Mouse (Mus musculus): ENCODE results near the gene Rnf223. TPM values are rescaled to one million over a fixed set of nuclear protein-coding genes. Genes with fewer than 3 reads are reported as not detected.
A peak's percentile ranks its signal among the peaks of the same experiment; 100 is the strongest.

Gene Rnf223
- total RNA-seq (2021) = under 1 TPM; 0.09 to 0.15 TPM
- long read RNA-seq, experiment 1 = 0 reads
- long read RNA-seq, experiment 2 = 0 reads

DNA sequence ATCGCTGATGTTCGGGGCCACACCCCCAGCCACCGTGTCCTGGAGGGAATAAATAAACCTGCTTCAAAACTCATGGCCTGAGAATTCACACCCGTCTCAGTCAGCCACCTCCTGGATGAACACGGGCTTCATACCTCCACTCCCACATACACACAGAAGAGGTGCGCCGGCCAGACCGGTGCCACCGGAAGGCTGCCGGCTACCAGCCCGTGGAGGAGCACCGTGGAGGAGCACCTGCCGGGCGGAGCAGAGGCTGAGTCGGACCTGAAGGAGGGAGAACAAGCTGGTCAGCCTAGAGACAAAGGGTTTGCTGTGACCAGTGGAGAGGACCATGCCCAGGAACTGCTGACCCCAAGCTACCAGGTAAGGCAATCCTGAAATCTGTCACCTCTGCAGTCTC, at the start of gene Rnf223:
Gene Rnf223 (plus strand): TSS at position 78 of the 400 bp plus-strand sequence.
- no peak for DNase-seq

DNA sequence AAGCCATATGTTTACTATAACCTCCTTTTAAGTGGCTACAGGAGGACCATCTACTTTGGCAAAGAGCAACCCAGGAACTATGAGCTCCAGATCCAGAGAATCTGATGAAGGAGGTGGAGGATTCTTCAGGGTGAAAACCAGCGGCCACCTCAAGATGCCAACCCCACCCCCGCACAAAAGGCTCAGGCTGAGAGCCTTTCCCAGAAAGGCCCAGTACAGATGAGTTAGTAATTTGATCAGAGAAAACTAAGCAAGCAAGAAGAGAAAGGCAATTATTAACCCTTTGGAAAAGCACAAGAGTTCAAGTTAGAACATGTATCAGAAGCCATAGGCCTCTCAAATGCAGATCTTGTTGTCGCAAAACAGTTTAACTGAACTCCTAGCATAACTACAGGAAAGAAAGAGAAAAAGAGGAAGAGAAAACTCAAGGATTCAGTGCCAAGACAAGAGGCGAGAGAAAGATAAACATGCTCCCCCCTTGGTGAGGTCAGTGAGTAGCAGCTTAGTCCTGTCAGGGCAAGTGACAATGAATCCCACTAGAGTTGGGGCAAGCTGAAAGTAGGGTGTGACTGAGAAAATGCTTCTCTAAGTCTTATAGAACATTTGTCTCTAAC, 47.6 kb upstream of the Rnf223 start:
- DNase-seq = no peak

DNA sequence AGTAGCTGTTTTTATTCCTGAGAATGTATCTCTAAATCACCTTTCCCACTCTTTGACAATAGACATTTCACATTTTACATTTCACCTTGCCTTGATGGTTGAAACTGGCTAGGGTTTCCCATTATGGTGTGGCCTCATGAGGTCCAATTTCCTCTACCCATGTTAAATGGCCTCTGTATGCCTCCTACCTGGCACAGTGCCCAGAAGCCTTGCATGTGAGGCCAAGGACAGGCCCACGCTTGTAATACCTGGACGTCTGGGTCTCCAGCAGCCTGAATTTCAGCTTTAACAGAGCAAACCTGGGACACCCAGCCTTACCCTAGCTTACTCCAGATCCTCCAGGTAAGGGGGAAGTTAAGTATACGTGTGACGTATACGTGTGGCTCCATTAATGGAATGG, 47.0 kb upstream of the Rnf223 start:
- peak; percentile 60 for DNase-seq

DNA sequence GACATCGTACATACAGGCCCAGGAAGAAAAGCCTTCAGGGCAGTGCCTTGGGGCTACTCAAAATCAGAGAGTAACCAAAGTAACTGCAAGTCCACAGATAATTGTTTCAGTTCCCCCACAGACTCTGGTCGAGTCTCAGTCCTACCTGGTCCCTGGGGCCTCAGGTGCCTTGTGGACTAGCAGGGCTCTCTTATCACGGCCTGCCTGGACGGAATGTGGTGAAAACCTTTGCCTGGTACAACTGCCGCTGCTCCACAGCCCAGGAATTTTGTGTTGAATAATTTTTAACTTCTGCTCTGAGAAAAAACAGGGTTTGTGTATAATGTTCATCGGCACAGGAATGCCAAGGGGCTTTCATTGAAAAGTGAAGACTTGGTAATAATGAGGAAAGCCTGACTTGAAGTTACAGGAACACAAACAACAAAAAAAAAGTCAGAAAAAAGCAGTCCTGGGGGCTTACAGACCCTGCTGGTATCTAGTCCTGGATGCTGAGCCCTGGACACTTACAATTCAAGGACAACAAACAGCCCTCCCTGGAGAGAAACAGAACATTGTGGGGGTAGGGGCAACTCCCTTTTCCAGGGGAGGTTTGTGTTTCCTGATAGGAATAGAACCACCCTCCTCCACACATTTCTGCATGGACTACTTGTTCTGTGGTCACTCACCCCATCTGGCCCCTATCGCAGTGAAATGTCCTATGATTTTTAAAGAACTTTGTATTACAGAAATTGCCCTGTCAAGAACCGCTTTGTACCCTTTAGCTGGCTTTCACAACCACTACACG, 46.0 kb upstream of the Rnf223 start:
- no peak for DNase-seq

DNA sequence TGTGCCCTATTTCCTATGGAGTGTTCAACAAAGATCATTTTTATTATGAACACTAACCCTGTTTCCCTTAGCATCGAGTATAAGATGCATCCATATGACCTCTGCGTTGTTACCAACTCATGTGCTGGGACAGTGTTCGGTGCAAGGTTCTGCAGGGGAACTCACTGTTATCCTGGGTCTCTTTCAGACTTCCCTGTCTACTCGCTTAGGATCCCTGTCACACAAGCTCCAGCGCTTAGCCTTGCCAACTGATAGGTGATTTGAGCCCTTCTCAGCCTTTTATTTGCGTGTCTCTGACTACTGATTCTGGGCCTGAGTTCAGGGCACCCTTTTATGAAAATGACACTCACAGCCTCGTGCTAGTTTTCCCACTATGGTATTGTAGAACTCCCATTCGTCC, 45.1 kb upstream of the Rnf223 start:
- DNase-seq = no peak

DNA sequence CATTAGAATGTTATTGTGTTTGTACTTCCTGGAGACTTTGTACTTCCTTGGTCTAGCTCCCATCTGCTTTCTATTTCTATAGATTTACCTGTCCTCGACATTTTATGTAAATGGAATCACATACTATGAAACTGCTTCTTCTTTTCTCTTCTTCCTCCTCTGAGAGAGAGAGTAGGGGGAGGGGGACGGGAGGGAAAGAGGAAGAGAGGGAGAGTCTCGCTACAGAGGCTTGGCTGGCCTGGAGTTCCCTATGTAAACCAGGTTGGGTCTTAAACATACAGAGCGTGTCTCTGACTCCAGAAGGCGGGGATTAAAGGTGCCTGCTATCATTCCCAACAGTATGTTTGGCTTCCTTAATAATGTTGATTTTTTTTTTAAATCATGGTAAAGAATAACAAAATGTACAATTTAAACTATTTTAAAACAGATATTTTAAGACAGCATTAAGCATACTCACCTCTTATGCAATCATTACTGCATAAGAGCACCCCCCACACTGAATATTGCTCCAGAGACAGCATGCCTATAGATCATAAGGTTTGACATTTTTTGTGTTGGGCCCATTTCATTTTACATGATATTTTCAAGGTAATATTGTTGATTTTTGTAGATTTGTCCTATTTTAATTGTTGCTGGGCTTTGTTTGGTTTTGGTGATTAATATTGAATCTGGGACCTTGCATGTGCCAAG, 42.8 kb upstream of the Rnf223 start:
- DNase-seq = no peak

DNA sequence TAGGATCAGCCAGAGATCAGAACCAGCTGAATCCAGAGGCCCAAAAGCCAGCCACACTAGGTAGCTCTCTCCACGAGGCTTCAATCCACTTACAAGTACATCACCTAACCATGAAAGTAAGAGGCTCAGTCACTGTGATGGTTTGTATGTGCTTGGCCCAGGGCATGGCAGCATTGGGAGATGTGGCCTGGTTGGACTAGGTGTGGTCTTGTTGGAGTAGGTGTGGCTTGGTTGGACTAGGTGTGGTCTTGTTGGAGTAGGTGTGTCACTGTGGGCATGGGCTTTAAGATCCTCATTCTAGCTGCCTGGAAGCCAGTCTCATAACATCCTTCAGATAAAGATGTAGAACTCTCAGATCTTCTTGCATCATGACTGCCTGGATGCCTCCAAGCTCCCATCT, 39.1 kb upstream of the Rnf223 start:
- no peak for DNase-seq

DNA sequence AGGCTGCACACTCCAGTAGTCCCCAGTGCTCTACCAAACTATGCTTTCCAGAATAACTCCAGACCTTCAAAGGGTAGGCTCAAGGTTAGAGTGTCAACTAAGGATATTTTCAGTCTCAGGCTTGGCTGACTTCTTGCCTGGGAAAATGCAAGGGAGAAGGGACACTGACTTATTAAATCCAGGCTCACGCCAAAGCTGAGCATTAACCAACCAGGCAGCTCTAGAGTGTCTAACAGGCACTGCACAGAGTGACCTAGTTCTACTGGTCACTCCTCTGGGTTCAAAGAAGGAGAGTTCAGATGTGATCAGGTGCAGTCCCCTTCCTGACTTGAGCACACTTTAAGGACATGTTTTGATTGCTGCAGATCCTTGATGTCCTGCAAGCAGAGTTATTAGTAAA, 37.5 kb upstream of the Rnf223 start:
- DNase-seq = no peak

DNA sequence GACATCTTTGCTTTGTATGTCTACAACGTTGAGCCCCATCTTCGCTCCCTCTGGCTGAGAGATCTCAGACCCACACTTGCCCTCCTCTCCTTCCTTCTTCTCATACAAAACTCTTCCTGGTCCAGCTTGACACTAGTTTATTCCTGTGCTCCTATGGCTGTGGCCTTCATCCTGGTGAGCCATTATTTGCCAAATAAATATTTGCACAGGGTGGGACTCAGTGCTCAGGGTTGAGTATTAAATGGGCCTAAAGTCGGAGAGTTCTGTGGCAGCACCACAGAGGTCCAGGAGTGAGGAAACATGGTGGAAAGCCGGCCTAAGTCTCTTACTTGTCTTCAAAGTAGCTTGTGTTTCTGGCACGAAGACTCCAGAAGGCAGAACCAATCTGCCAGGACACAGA, 36.6 kb upstream of the Rnf223 start:
- DNase-seq = no peak

DNA sequence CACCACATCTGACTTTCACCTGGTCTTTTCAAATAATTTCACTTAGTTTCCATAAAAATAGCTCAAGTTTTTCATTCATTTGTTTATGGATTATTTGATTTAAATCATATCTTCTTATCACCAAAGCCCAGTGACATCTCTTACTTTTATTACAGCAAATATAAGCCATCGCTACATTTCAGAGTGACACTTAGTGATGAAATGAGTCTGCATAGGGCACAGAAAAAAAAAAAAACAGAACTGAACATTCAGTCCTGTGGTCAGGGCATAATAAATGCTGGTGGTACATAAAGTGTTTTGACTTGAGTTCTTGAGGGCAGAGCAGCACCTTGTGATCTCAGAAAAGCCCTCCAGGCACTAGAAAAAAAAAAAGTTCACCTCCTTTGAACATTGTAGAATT, 34.1 kb upstream of the Rnf223 start:
- no peak for DNase-seq

DNA sequence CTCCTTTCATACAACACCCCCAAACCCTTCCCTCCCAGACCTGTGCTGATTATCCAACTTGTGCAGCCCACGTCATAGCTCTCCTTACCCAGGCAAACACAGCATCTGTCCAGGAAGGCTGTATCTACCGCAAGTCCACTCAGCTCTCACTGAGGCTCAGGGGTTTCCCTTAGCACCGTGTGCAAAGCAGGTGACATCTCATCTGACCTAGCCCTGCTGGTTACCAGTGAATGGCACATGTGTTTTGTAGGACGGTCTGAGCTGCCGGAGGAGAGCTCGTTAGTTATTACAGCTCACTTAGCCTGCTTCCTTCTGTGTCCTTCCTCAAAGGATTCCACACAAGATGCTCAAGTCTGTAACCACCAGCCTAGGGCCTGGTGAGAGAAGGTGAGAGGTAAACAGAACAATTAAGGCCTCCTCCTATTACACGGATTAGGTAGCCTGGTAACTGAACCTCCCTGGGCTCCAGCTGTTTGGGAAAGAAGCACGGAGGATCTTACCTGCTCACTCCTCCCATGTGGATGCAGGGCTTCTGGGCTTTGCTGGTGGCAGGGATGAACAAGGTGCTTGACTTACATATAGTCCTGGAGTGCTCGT, 32.4 kb upstream of the Rnf223 start:
- DNase-seq = no peak

DNA sequence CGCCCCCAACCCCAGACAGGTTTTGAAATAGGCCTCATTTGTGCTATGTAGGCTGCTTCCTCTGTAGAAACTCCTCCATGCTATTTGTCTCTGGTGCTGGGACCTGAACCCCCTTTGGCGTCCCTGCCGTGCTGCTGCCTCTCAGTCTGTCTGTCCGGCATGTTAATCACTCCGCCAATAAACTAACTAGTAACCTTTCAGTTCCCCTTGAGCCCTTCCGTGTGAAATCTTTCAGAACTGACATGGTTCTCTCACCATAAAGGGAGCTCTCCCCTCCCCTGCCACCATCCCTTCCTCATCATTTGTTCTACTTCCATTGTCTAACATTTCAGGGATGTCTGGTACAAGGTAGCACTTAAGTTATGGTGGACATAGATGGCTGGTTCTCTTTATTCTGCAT, 30.9 kb upstream of the Rnf223 start:
- DNase-seq = no peak

DNA sequence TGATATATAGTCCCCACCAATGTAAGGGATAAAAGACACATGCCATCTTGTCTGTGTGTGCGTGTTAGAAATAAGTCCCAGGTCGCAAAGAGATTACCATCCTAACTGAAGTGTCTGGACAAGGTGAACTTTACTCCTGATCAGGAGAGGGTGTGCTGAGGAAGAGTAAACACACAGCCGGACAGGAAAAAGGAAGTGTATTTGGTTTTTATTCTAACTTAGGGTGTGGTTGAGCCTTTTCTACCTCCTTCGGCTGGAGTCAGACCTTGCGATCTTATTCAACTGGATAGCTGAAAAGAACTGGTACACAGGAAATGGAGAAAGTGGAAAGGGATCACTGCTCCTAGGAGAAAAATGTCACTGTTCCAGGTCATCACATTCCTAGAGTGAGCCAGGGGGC, 29.8 kb upstream of the Rnf223 start:
- no peak for DNase-seq

DNA sequence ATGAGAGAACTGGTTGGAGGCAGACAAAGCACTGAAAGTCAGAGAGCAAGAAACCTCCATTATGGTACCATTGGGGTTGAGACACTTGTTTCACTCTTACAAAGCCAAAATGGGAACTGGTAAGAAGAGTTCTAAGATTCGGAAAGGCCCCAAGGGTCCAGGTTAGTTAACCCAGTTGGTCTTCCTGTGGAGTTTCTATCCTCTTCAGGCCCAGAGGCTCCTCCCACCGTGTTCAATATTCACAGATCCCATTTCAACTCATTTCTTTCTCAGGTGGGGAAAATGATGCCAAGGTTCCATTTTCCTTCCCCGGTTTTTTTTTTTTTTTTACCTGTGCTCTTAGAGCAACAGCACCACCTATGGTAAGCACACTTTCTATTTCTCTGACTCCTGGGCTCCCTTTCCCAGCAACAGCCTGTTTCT, 28.8 kb upstream of the Rnf223 start:
- DNase-seq = no peak

DNA sequence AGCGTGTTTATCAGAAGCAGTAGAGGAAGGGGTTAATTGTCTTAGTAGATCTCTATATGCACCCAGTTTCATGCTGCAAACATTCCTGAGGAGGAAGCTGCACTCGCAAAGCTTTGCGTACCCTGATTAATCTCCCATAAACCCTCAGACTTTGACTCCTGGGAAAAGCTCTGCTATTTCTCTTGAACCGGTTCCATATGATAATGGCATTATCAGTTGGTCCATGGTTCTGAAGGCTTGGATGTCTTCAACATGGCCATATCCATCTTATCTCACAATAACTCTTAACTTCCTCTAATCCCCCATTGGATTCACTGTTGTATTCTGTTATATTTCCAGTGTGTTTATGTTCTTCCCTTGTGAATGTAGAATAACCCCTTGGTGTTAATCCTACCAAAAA, 27.0 kb upstream of the Rnf223 start:
- no peak for DNase-seq

DNA sequence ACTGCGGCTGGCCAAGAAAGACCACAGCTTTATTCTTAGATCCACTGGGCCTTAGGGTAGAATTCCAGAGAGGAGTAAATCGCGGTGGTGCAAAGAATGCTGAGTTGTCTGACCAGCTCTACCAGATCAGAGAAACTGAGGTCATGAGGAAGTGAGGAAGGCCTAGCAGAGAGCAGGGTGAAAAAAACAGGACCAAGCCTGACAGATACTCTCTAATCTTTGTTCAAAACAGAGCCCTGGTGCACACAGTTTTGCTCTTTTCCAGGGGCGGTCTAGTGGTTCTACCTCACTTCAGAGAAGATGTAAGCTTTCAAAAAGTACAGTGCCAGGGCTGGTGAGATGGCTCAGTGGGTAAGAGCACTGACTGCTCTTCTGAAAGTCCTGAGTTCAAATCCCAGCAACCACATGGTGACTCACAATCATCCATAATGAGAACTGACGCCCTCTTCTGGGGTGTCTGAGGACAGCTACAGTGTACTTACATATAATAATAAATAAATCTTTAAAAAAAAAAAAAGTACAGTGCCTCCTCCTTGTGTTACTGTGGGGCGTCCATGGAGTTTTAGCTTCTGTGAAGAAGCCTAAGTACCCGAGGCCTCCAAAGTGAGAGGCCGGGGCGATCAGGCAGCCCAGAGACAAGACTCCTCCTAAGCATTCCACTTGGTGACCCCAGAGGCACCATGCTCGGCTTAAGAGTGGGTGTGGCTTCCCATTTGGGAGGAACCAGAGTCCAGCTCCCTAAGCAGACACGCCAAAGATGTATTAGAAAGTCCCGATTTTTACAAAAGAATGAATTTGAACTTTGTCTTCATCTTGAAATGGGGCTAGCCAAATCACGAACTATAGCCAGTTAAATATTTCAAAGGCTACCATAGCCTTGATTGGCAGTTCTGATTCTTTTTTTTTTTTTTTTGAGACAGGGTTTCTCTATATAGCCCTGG, 21.4 kb upstream of the Rnf223 start:
- peak; percentile 69 for DNase-seq

DNA sequence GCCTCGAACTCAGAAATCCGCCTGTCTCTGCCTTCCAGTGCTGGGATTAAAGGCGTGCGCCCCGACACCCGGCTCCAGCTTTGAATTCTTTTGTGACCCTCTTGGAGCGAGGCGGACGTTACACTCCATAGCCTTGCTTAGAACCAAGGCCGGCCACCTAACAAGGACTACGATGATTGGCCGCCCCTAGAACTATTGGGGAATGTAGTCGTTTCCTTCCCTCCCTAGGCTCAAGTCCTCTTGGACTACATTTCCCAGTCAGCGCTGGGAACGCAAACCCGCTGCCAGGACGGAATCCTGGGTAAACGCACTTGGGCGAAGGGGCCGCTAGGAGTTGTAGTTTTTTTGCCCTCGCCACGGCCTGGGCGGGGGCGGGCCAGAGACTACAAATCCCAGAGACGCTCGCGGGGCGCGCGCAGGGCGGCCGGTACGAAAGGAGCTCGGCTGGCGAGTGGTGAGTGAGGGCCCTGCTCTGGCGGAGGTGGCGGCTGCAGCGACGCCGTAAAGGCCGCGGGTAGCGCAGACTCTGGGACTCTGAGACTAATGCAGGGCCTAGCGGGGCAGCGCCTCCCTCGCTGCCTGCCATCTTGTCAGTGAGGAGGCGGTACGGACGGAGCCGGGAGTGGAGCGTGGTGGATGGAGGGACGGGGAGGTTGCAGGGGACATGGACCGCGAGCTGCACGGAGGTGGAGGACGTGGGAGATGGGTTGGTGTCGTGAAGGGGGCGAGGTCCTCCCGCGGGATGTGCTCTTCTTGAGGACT, 20.6 kb upstream of the Rnf223 start, which contains the start of gene 9430015G10Rik:
Gene 9430015G10Rik (plus strand): TSS at position 413 of the 762 bp plus-strand sequence.
- DNase-seq = peak; percentile 97

DNA sequence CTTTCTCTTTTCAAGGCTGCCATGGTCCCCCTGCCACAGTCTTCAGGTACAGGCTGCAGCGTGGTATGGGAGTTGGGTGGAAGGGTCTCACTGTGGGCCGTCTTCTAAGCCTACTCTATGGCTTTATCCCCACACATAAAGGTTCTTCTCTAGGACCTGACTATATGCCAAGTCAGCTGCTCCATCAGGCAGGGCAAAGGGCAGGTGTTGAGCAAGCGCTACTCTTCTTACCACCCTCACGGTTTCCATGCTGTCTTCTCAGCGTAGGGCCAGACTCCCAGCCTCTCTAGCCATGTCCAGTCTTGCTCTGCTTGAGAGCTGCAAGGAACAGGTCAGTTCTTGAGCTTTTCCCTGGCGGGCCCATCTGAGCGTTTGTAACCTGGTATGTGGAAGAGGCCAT, 6.2 kb upstream of the Rnf223 start:
- DNase-seq = no peak

DNA sequence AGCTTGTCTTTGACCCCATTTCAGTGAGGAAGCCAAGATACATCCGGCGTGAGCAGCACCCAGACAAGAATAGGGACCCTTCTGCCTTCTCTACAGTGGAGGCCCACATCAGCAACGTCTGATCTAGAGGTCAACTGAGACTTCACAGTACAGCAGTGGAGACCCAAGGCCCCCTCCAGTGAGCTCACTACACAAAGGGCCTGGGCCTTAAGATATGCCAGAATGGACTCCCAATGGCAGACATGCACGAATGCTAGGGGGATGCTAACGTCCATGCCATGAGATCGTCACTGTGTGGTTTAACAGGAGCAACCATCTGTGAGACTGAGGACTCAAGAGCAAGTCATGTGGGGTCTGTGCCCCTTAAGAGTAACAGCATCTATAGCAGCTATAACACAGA, 4.9 kb upstream of the Rnf223 start:
- no peak for DNase-seq

DNA sequence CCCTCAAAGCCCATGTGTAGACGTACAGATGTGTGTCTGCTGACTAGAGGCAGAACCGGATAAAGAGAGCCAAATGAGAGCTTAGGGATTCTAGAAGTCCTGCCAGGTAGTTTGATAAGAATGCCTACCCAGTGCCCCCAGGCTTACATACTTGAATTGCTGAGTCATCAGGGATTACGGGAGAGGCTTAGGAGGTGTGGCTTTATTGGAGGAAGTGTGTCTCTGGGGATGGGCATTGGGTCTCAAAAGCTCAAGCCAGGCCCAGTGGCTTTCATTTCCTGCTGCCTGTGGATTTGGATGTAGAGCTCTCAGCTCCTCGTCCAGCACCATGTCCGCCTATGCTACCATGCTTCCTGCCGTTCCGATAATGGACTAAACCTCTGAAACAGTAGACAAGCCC, 3.5 kb upstream of the Rnf223 start:
- no peak for DNase-seq

DNA sequence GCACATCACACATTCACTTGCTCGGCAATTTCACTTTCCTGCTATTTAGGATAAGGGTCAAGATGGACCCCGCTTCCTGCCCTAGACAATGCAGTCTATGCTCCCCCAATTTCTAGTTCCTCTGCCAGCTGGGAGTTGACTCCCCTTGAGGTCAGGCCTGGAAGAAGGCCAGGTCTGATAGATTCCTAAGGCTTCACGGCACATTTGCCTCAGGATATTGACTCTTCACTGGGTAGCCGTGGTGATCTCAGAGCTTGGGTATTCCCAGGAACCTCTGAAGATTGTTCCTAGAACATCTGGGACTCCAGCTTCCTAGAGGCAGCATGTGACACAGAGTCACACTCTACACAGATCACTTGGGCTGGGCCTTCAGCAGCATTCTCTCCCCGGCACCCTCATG, 1.6 kb upstream of the Rnf223 start:
- DNase-seq = no peak
